Mouse (Mus musculus): ENCODE data around the gene Pate2. TPM values are rescaled to one million over a fixed set of nuclear protein-coding genes. Genes with fewer than 3 reads are reported as not detected.

Pate2 gene
- polyA plus RNA-seq, 1 experiment: not detected

DNA sequence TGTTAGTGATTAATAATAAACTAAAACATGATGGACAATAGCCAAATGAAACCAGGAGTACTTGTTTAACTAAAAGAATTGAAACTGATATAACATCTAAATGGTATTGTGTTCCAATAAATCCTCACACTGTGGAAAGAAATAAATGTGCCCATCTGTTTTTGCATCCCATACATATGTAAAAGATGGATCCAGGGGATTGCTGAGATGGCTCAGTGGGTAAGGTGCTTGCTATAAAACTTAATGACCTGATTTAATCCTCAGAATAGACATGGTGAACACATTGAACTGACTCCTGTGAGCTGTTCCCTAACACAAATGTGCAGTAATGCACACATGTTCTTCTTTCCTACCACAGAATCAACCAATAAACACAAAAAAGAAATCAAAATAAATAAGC lies 121.8 kb downstream of the Pate2 start:
- Histone ChIP-seq H3K4me1 (ENCODE audit: control insufficient read depth, insufficient read depth, low read length) (no peaks in the 10 kb centered on the region), H3K27ac (ENCODE audit: control insufficient read depth, insufficient read depth, low read depth, low read length, poor library complexity) (no peak overlapping the region), H3K4me3 (replicated peaks; ENCODE audit: control insufficient read depth, low read depth, low read length) (no peak overlapping the region)
- TF ChIP-seq POLR2A (IDR thresholded peaks at IDR 0.05; ENCODE audit: borderline replicate concordance, control insufficient read depth, low read depth, low read length) (no peak), CTCF (IDR thresholded peaks at IDR 0.05; ENCODE audit: control insufficient read depth, insufficient read depth, low read length) (no peak)

- no peak overlapping the region for H3K4me3 ChIP-seq (replicated peaks; ENCODE audit: control insufficient read depth, low read depth, low read length)
- no peaks in the 10 kb centered on the region for H3K4me1 ChIP-seq (ENCODE audit: control insufficient read depth, insufficient read depth, low read length)
- no peak for TF ChIP-seq CTCF (IDR thresholded peaks at IDR 0.05; ENCODE audit: control insufficient read depth, insufficient read depth, low read length)
- no peak for TF ChIP-seq POLR2A (IDR thresholded peaks at IDR 0.05; ENCODE audit: borderline replicate concordance, control insufficient read depth, low read depth, low read length)
- H3K27ac ChIP-seq (ENCODE audit: control insufficient read depth, insufficient read depth, low read depth, low read length, poor library complexity): no peak overlapping the region
Observed at GRCm38 (mm10) chr9:35707265-35707664, 137.2 kb downstream of the Pate2 start.

Other genes starting within 250 kb of the Pate2 start
- 0.66 and 2.8 TPM in 2 replicates for gene Cdon, start 149.2 kb upstream of the Pate2 start, polyA plus RNA-seq (2011; ENCODE audit: insufficient read depth, insufficient read length, low replicate concordance, missing spikeins)
- gene Gm1113, start 52.0 kb upstream of the Pate2 start, polyA plus RNA-seq (2011; ENCODE audit: insufficient read depth, insufficient read length, low replicate concordance, missing spikeins): not detected in 2 replicates
- 0.18 TPM in 1 of 2 replicates, not detected in the other for gene Ddx25, start 11.8 kb upstream of the Pate2 start, polyA plus RNA-seq (2011; ENCODE audit: insufficient read depth, insufficient read length, low replicate concordance, missing spikeins)
- 6.1 and 9.4 TPM in 2 replicates for gene Pus3, start 11.7 kb upstream of the Pate2 start, polyA plus RNA-seq (2011; ENCODE audit: insufficient read depth, insufficient read length, low replicate concordance, missing spikeins)
- gene Hyls1, start 114 bp downstream of the Pate2 start, polyA plus RNA-seq (2011; ENCODE audit: insufficient read depth, insufficient read length, low replicate concordance, missing spikeins): 14.7 and 21.1 TPM in 2 replicates
- not detected in 2 replicates for gene Pate4, start 41.7 kb downstream of the Pate2 start, polyA plus RNA-seq (2011; ENCODE audit: insufficient read depth, insufficient read length, low replicate concordance, missing spikeins)
- gene Pate3, start 77.9 kb downstream of the Pate2 start, polyA plus RNA-seq (2011; ENCODE audit: insufficient read depth, insufficient read length, low replicate concordance, missing spikeins): not detected in 2 replicates
- not detected in 2 replicates for gene Pate1, start 117.1 kb downstream of the Pate2 start, polyA plus RNA-seq (2011; ENCODE audit: insufficient read depth, insufficient read length, low replicate concordance, missing spikeins)
- gene Gm17677, start 170.8 kb downstream of the Pate2 start, polyA plus RNA-seq (2011; ENCODE audit: insufficient read depth, insufficient read length, low replicate concordance, missing spikeins): not detected in 2 replicates
- not detected in 2 replicates for gene Gm17727, start 207.8 kb downstream of the Pate2 start, polyA plus RNA-seq (2011; ENCODE audit: insufficient read depth, insufficient read length, low replicate concordance, missing spikeins)
- not detected in 2 replicates for gene Gm27235, start 219.8 kb downstream of the Pate2 start, polyA plus RNA-seq (2011; ENCODE audit: insufficient read depth, insufficient read length, low replicate concordance, missing spikeins)
- gene D730048I06Rik, start 219.8 kb downstream of the Pate2 start, polyA plus RNA-seq (2011; ENCODE audit: insufficient read depth, insufficient read length, low replicate concordance, missing spikeins): not detected in 2 replicates

Measured in bone marrow, adult 2 months (tissue).